8 mouse cellular contexts compared by ENCODE assay signal in genomic region chr1:89136089-89136811, GRCm38 (mm10).
DNase-seq lines count a peak whose midpoint lies in the region; ATAC-seq and TF ChIP-seq lines count a peak whose summit lies in the region.

No protein-coding gene starts in this region.

- TF ChIP-seq CTCF in midbrain, postnatal 0 days (IDR thresholded peaks at IDR 0.05) = no peak

- DNase-seq in cerebellum, postnatal 10 days = peak; percentile 85 to 87
- no peak for DNase-seq in cerebellum, adult 9-11 months
- DNase-seq in urinary bladder, postnatal 14 days (ENCODE audit: low spot score) = peak; percentile 43
- no peak for DNase-seq in urinary bladder, postnatal 10 days (ENCODE audit: low spot score)
- peak; percentile 77 for DNase-seq in kidney, postnatal 14 days
- DNase-seq in midbrain, postnatal 0 days (ENCODE audit: low spot score) = peak; percentile 74
- no peak for DNase-seq in liver, embryonic 11.5 days (ENCODE audit: low spot score)

- no peak overlapping the region for H3K4me3 ChIP-seq in midbrain, postnatal 0 days (ENCODE audit: low read depth, low read length)
- no peak overlapping the region for H3K4me3 ChIP-seq in liver, embryonic 11.5 days (ENCODE audit: low read depth, low read length)

- 57% methylated on average over 13 of the region's 13 CpGs for WGBS in midbrain, postnatal 0 days
- WGBS in liver, embryonic 11.5 days = 88% methylated on average over 13 of the region's 13 CpGs

- peaks cover 13% of the 10 kb centered on the region; the same call in 1 of the 2 replicates for H3K4me1 ChIP-seq in midbrain, postnatal 0 days (ENCODE audit: insufficient read depth, low read length)
- H3K4me1 ChIP-seq in liver, embryonic 11.5 days (replicated peaks; ENCODE audit: control insufficient read depth, insufficient read depth, low read length) = no peaks in the 10 kb centered on the region

- no peaks in the 10 kb centered on the region for H3K36me3 ChIP-seq in midbrain, postnatal 0 days (ENCODE audit: insufficient read depth, low read length)
- no peaks in the 10 kb centered on the region for H3K36me3 ChIP-seq in liver, embryonic 11.5 days (ENCODE audit: control insufficient read depth, insufficient read depth, low read length)

- H3K9me3 ChIP-seq in midbrain, postnatal 0 days (ENCODE audit: low read length) = no peaks in the 10 kb centered on the region
- no peaks in the 10 kb centered on the region for H3K9me3 ChIP-seq in liver, embryonic 11.5 days (ENCODE audit: control insufficient read depth, low read length)

- no peak overlapping the region for H3K27ac ChIP-seq in midbrain, postnatal 0 days (ENCODE audit: low read depth, low read length)
- no peak overlapping the region for H3K27ac ChIP-seq in liver, embryonic 11.5 days (ENCODE audit: low read depth, low read length)

- no peak overlapping the region for H3K4me2 ChIP-seq in midbrain, postnatal 0 days (ENCODE audit: low read depth, low read length, poor library complexity, severe bottlenecking)
- H3K4me2 ChIP-seq in liver, embryonic 11.5 days = no peak overlapping the region

- ATAC-seq in midbrain, postnatal 0 days (ENCODE audit: low FRiP score) = no peak
- ATAC-seq in liver, embryonic 11.5 days (replicated peaks; ENCODE audit: low FRiP score) = no peak
- no peak for ATAC-seq in monocyte, adult 5-6 weeks (replicated peaks; ENCODE audit: insufficient number of reproducible peaks, low FRiP score, low TSS enrichment, poor library complexity, severe bottlenecking)

- H3K27me3 ChIP-seq in midbrain, postnatal 0 days (ENCODE audit: insufficient read depth, low read length) = no peaks in the 10 kb centered on the region
- no peaks in the 10 kb centered on the region for H3K27me3 ChIP-seq in liver, embryonic 11.5 days (replicated peaks; ENCODE audit: control insufficient read depth, insufficient read depth, low read length)

- no peak overlapping the region for H3K9ac ChIP-seq in midbrain, postnatal 0 days (replicated peaks; ENCODE audit: low read length, poor library complexity, severe bottlenecking)
- no peak overlapping the region for H3K9ac ChIP-seq in liver, embryonic 11.5 days (ENCODE audit: low read depth, low read length)

Comparison
In these comparisons a context has a peak if more than half of its experiments do, and no peak if none do; other contexts are left out.
1. DNase-seq: peak in cerebellum, postnatal 10 days (2 of 2), urinary bladder, postnatal 14 days (single experiment), kidney, postnatal 14 days (single experiment) and midbrain, postnatal 0 days (single experiment); none in cerebellum, adult 9-11 months (single experiment), urinary bladder, postnatal 10 days (single experiment) and liver, embryonic 11.5 days (single experiment).